Mouse (Mus musculus): ENCODE data around the gene Tmed11.

Gene Tmed11

DNA sequence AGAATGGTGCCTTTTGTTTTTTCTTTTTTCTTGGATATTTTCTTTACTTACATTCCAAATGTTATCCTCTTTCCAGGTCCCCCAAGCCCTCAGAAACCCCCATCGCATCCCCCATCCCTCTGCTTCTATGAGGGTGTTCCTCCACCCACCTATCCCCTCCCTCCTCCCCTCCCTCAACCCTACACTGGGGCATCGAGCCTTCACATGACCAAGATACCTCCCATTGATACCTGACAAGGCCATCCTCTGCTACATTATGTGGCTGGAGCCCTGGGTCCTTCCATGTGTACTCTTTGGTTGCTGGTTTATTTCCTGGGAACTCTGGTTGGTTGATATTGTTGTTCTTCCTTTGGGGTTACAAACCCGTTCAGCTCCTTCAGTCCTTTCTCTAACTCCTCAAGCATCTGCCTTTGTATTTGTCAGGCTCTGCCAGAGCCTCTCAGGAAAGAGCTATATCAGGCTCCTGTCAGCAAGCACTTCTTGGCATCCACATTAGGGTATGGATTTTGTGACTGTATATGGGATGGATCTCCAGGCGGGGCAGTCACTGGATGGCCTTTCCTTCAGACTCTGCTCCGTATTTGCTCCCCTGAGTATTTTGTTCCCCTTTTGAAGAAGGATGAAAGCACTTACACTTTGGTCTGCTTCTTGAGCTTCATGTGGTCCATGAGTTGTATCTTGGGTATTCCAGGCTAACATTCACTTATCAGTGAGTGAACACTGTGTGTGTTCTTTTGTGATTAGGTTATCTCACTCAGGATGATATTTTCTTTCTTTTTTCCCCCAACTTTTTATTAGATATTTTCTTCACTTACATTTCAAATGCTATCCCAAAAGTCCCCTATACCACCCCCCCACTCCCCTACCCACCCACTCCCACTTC, 44.6 kb downstream of the Tmed11 start:
- no peaks in the 10 kb centered on the region for H3K9me3 ChIP-seq (ENCODE audit: low read length)
- TF ChIP-seq CTCF (conservative IDR thresholded peaks at IDR 0.05; ENCODE audit: low read length), result no peak
- no peak for TF ChIP-seq NANOG (IDR thresholded peaks at IDR 0.05; ENCODE audit: borderline replicate concordance, low read length)
- no peaks in the 10 kb centered on the region for H3K36me3 ChIP-seq (ENCODE audit: insufficient read depth, low read length)
- no peaks in the 10 kb centered on the region; the same call in 1 of the 2 replicates for H3K27me3 ChIP-seq (ENCODE audit: insufficient read depth, low read length)
- no peak overlapping the region for H3K4me3 ChIP-seq (replicated peaks; ENCODE audit: low read length)
- H3K4me1 ChIP-seq (replicated peaks; ENCODE audit: low read depth, low read length), result no peaks in the 10 kb centered on the region

- Histone ChIP-seq H3K4me1 (replicated peaks; ENCODE audit: low read depth, low read length) (no peaks in the 10 kb centered on the region), H3K9me3 (ENCODE audit: low read length) (no peaks in the 10 kb centered on the region), H3K27me3 (ENCODE audit: insufficient read depth, low read length) (no peaks in the 10 kb centered on the region; the same call in 1 of the 2 replicates), H3K4me3 (replicated peaks; ENCODE audit: low read length) (no peak overlapping the region), H3K36me3 (ENCODE audit: insufficient read depth, low read length) (no peaks in the 10 kb centered on the region)
- TF ChIP-seq CTCF (conservative IDR thresholded peaks at IDR 0.05; ENCODE audit: low read length) (no peak), POU5F1 (IDR thresholded peaks at IDR 0.05; ENCODE audit: borderline replicate concordance, low read length) (no peak), NANOG (IDR thresholded peaks at IDR 0.05; ENCODE audit: borderline replicate concordance, low read length) (no peak)
These were observed 50.5 kb downstream of the Tmed11 start for GRCm38 (mm10) chr5:108744629-108745028.

GRCm38 (mm10) chr5:108743856-108744255, 51.3 kb downstream of the Tmed11 start:
- Histone ChIP-seq H3K4me3 (replicated peaks; ENCODE audit: low read length) (no peak overlapping the region), H3K27me3 (ENCODE audit: insufficient read depth, low read length) (no peaks in the 10 kb centered on the region; the same call in 1 of the 2 replicates), H3K36me3 (ENCODE audit: insufficient read depth, low read length) (no peaks in the 10 kb centered on the region), H3K4me1 (replicated peaks; ENCODE audit: low read depth, low read length) (no peaks in the 10 kb centered on the region), H3K9me3 (ENCODE audit: low read length) (no peaks in the 10 kb centered on the region)
- TF ChIP-seq CTCF (conservative IDR thresholded peaks at IDR 0.05; ENCODE audit: low read length) (peak; percentile 72), POU5F1 (IDR thresholded peaks at IDR 0.05; ENCODE audit: borderline replicate concordance, low read length) (no peak), NANOG (IDR thresholded peaks at IDR 0.05; ENCODE audit: borderline replicate concordance, low read length) (no peak)

DNA sequence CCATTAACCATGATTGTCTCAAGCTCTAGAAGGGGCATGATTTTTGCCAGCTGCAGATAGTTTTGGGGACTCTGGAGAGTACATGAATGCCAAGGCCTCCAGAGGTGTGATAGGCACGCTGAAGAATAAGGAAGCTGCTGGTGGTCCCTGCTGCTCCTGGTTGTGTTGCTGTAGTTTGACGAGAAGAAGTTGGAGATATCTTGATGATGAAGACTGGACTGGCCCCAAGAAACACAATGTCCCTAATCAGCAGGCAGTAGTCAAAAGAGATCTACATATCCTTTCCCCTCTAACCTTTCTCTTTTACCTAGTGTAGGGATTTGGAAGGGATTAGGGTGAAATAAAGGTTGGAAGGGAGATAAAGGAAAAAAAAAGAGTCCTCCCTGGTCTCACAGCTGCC, 52.6 kb downstream of the Tmed11 start:
- H3K27me3 ChIP-seq (ENCODE audit: insufficient read depth, low read length), result no peaks in the 10 kb centered on the region; the same call in 1 of the 2 replicates
- no peaks in the 10 kb centered on the region for H3K4me1 ChIP-seq (replicated peaks; ENCODE audit: low read depth, low read length)
- H3K9me3 ChIP-seq (ENCODE audit: low read length), result no peaks in the 10 kb centered on the region
- TF ChIP-seq NANOG (IDR thresholded peaks at IDR 0.05; ENCODE audit: borderline replicate concordance, low read length), result no peak
- no peak for TF ChIP-seq POU5F1 (IDR thresholded peaks at IDR 0.05; ENCODE audit: borderline replicate concordance, low read length)
- no peak for TF ChIP-seq CTCF (conservative IDR thresholded peaks at IDR 0.05; ENCODE audit: low read length)
- no peaks in the 10 kb centered on the region for H3K36me3 ChIP-seq (ENCODE audit: insufficient read depth, low read length)
- H3K4me3 ChIP-seq (replicated peaks; ENCODE audit: low read length), result no peak overlapping the region

GRCm38 (mm10) chr5:108741844-108742243, 53.3 kb downstream of the Tmed11 start:
- no peaks in the 10 kb centered on the region for H3K4me1 ChIP-seq (replicated peaks; ENCODE audit: low read depth, low read length)
- no peak overlapping the region for H3K4me3 ChIP-seq (replicated peaks; ENCODE audit: low read length)
- TF ChIP-seq POU5F1 (IDR thresholded peaks at IDR 0.05; ENCODE audit: borderline replicate concordance, low read length), result no peak
- TF ChIP-seq CTCF (conservative IDR thresholded peaks at IDR 0.05; ENCODE audit: low read length), result no peak
- no peaks in the 10 kb centered on the region for H3K36me3 ChIP-seq (ENCODE audit: insufficient read depth, low read length)
- no peaks in the 10 kb centered on the region; the same call in 1 of the 2 replicates for H3K27me3 ChIP-seq (ENCODE audit: insufficient read depth, low read length)
- no peaks in the 10 kb centered on the region for H3K9me3 ChIP-seq (ENCODE audit: low read length)

DNA sequence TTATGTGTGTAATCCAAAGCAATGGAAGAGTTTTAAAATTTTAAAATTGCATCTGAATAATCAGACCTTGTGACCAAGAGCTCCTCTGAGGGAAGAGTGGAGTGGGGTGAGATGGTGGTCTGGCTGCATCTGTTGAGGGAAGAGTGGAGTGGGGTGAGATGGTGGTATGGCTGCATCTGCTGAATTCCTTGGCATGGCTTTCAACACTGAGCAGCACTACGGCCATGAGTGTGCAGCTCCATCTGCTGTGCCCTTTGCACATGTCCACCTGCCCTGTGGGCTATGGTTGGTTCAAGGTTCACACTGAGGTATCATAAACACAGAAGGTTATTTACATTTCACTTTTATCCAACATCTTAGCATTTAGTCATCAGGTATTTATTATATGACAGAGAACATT, 67.7 kb downstream of the Tmed11 start:
- TF ChIP-seq POU5F1 (IDR thresholded peaks at IDR 0.05; ENCODE audit: borderline replicate concordance, low read length) (no peak), CTCF (conservative IDR thresholded peaks at IDR 0.05; ENCODE audit: low read length) (no peak)
- Histone ChIP-seq H3K4me3 (replicated peaks; ENCODE audit: low read length) (no peak overlapping the region), H3K9me3 (ENCODE audit: low read length) (no peaks in the 10 kb centered on the region), H3K4me1 (replicated peaks; ENCODE audit: low read depth, low read length) (no peaks in the 10 kb centered on the region), H3K27me3 (ENCODE audit: insufficient read depth, low read length) (no peaks in the 10 kb centered on the region), H3K36me3 (ENCODE audit: insufficient read depth, low read length) (no peaks in the 10 kb centered on the region)
